12 mouse cellular contexts compared by ENCODE assay signal in the genomic region with DNA sequence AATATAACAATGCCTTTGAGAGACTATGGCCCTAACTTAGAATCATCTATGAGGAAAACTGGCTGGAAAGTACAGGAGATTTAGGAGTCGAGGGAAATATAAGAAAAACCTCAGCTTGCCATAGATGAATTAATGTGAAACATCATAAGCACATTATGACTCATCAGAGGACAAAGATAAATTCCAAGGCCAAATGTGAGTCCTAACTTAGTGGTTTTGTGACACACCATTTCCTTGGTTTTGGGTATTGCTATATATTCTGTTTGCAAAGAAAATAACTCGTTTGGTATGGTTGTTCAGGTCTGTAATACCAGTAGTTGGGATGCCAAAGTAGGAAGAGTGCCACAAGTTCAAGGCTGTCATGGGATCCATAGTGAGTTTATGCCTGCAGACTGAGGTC. TPM values are rescaled to one million over a fixed set of nuclear protein-coding genes. Genes with fewer than 3 reads are reported as not detected.
"Had no signal": no experiment of that assay in that cellular context is flagged by ENCODE, and none has a peak within 500 bp of the region (broad histone marks: within the 10 kb centered on the region; RNA-seq: fewer than 3 reads in every experiment).

No protein-coding gene starts in this region.

- DNase-seq: lung, adult 2 months; lung, postnatal 14 days; lung, postnatal 36 days; retina, postnatal 1 day; right cerebral cortex, adult 18-20 months; right cerebral cortex, postnatal 25 days; right cerebral cortex, postnatal 4 days; spleen, adult 18-20 months; thymus, adult 18-20 months; thymus, postnatal 14 days; thymus, postnatal 36 days had no signal

RNA-seq across cellular contexts. Expression of a gene that starts 49.2 kb away (rescaled TPM):
- total RNA-seq: midbrain, postnatal 0 days had no signal
